Mouse (Mus musculus) ES-E14 (cell line): ENCODE measurements around the gene Tanc1. TPM values are rescaled to one million over a fixed set of nuclear protein-coding genes. Genes with fewer than 3 reads are reported as not detected.

Source experiments
- DNase-seq: peaks from one replicate; pipeline ENCODE4 v3.0.0-alpha.2; 2013; ENCODE audit warnings: low read depth, low spot score
- H3K27ac ChIP-seq: 2 replicates; pipeline ENCODE4 v1.5.1; 2012; ENCODE audit warnings: low read depth, mild to moderate bottlenecking, low read length, moderate library complexity, mixed read lengths; ENCODE audit not compliant: poor library complexity, insufficient read depth, severe bottlenecking
- H3K36me3 ChIP-seq: 2 replicates; pipeline ENCODE4 v1.6.1; 2012; ENCODE audit warnings: mild to moderate bottlenecking, low read length, moderate library complexity, mixed read lengths; ENCODE audit not compliant: control insufficient read depth, poor library complexity, insufficient read depth, severe bottlenecking
- H3K4me1 ChIP-seq, 2 experiments: fragments of 150-350 bp in 1 of 2; sonication (generic) in 1 of 2; 2 replicates each; pipeline ENCODE4 v1.6.1; 2012; ENCODE audit warnings: low read length in 2 of 2, mild to moderate bottlenecking in 1 of 2, mixed read lengths in 1 of 2; ENCODE audit not compliant: control insufficient read depth in 2 of 2, insufficient read depth in 2 of 2, poor library complexity in 1 of 2
- H3K4me3 ChIP-seq, 2 experiments: fragments of 150-350 bp in 1 of 2; sonication (generic) in 1 of 2; 2 replicates each; pipeline ENCODE4 v1.5.1; 2012; ENCODE audit warnings: low read length in 2 of 2, low read depth in 1 of 2, mild to moderate bottlenecking in 1 of 2, mixed read lengths in 1 of 2; ENCODE audit not compliant: insufficient read depth in 1 of 2, poor library complexity in 1 of 2, severe bottlenecking in 1 of 2
- H3K9ac ChIP-seq: 2 replicates; pipeline ENCODE4 v1.6.1; 2012; ENCODE audit warnings: low read depth, mild to moderate bottlenecking, low read length, mixed read lengths; ENCODE audit not compliant: poor library complexity, insufficient read depth, severe bottlenecking
- H3K9me3 ChIP-seq: fragments of 150-350 bp; sonication (generic); 2 replicates; pipeline ENCODE4 v1.6.1; 2012; ENCODE audit warnings: low read depth, mild to moderate bottlenecking, low read length; ENCODE audit not compliant: control insufficient read depth, insufficient read depth
- CHD2 ChIP-seq: IDR thresholded peaks from 2 replicates; pipeline ENCODE4 v1.6.1; 2014; ENCODE audit warnings: mild to moderate bottlenecking, low read depth, low read length, inconsistent platforms
- HCFC1 ChIP-seq: IDR thresholded peaks from 2 replicates; pipeline ENCODE4 v1.6.1; 2012; ENCODE audit warnings: low read length, inconsistent platforms, borderline replicate concordance; ENCODE audit not compliant: insufficient read depth
- MAFK ChIP-seq: IDR thresholded peaks from 2 replicates; pipeline ENCODE4 v1.6.1; 2014; ENCODE audit warnings: mild to moderate bottlenecking, low read depth, low read length, inconsistent platforms; ENCODE audit not compliant: insufficient read depth
- ZC3H11A ChIP-seq: IDR thresholded peaks from 2 replicates; pipeline ENCODE4 v1.6.1; 2012; ENCODE audit warnings: low read depth, mild to moderate bottlenecking, inconsistent platforms, low read length, borderline replicate concordance
- ZNF384 ChIP-seq: IDR thresholded peaks from 2 replicates; pipeline ENCODE4 v1.6.1; 2012; ENCODE audit warnings: low read depth, low read length, inconsistent platforms
- in situ Hi-C, 2 experiments: fragments of 600-800 bp; cut with MboI; formaldehyde crosslinking; loops; one replicate each; pipeline ENCODE4 v1.15.1; 2025; ENCODE audit warnings: low sequenced_read_pairs in 2 of 2, inconsistent platforms in 1 of 2; ENCODE audit not compliant: unreplicated experiment in 2 of 2
- total RNA-seq: library from RNA; depleted of rRNA; stranded (reverse); fragments of 300-350 nt; gene quantifications from 2 replicates; pipeline ENCODE4 v1.2.3, GENCODE M21; 2012

Gene Tanc1
- total RNA-seq, 1 experiment: 28.2 TPM

- Histone ChIP-seq H3K4me3 (no peak overlapping the region), H3K36me3 (no peaks in the 10 kb centered on the region; the same call in 1 of the 2 replicates), H3K27ac (peak overlapping the region; percentile 31; the same call in 1 of the 2 replicates), H3K4me1 (peaks cover 14 to 65% of the 10 kb centered on the region in 2 experiments), H3K9ac (no peak overlapping the region), H3K9me3 (no peaks in the 10 kb centered on the region)
- DNase-seq: no peak
- in situ Hi-C loops: no loop called here
- TF ChIP-seq HCFC1: no peak
- no peak for TF ChIP-seq MAFK
- TF ChIP-seq ZNF384: no peak
- TF ChIP-seq CHD2: no peak
- TF ChIP-seq ZC3H11A: no peak
These were observed 64.2 kb downstream of the Tanc1 start for GRCm38 (mm10) chr2:59676041-59676440.

- Histone ChIP-seq H3K27ac (peak overlapping the region; percentile 1; the same call in 1 of the 2 replicates), H3K9ac (no peak overlapping the region), H3K36me3 (no peaks in the 10 kb centered on the region; the same call in 1 of the 2 replicates), H3K4me1 (peaks cover 11 to 65% of the 10 kb centered on the region in 2 experiments), H3K4me3 (no peak overlapping the region), H3K9me3 (no peaks in the 10 kb centered on the region)
- no peak for DNase-seq
- no peak for TF ChIP-seq HCFC1
- TF ChIP-seq ZNF384: no peak
- no peak for TF ChIP-seq MAFK
- TF ChIP-seq CHD2: no peak
- no peak for TF ChIP-seq ZC3H11A
- in situ Hi-C loops: no loop called here
These were observed 64.6 kb downstream of the Tanc1 start for GRCm38 (mm10) chr2:59676442-59676841.

- peaks cover 9 to 49% of the 10 kb centered on the region in 2 experiments for H3K4me1 ChIP-seq
- in situ Hi-C loops: no loop called here
These were observed 67.7 kb downstream of the Tanc1 start for GRCm38 (mm10) chr2:59679424-59680020.

GRCm38 (mm10) chr2:59680736-59681135 is 68.9 kb downstream of the Tanc1 start:
- in situ Hi-C loops: no loop called here
- Histone ChIP-seq H3K9me3 (no peaks in the 10 kb centered on the region), H3K9ac (no peak overlapping the region), H3K4me1 (peaks cover 14 to 50% of the 10 kb centered on the region in 2 experiments), H3K27ac (no peak overlapping the region), H3K4me3 (no peak overlapping the region), H3K36me3 (peaks cover 2% of the 10 kb centered on the region; the same call in 1 of the 2 replicates)
- TF ChIP-seq CHD2: no peak
- no peak for TF ChIP-seq HCFC1
- no peak for TF ChIP-seq ZNF384
- no peak for TF ChIP-seq MAFK
- TF ChIP-seq ZC3H11A: no peak
- no peak for DNase-seq

More at GRCm38 (mm10) chr2:59679424-59680020, 67.7 kb downstream of the Tanc1 start:
- Histone ChIP-seq H3K36me3 (peaks cover 2% of the 10 kb centered on the region; the same call in 1 of the 2 replicates), H3K9me3 (no peaks in the 10 kb centered on the region), H3K9ac (no peak overlapping the region), H3K4me3 (no peak overlapping the region), H3K27ac (no peak overlapping the region)
- TF ChIP-seq ZNF384: no peak
- no peak for TF ChIP-seq ZC3H11A
- no peak for TF ChIP-seq CHD2
- TF ChIP-seq MAFK: no peak
- TF ChIP-seq HCFC1: no peak
- DNase-seq: no peak

- Histone ChIP-seq H3K9ac (no peak overlapping the region), H3K36me3 (peaks cover 2% of the 10 kb centered on the region; the same call in 1 of the 2 replicates), H3K27ac (no peak overlapping the region), H3K4me1 (peaks cover 14 to 50% of the 10 kb centered on the region in 2 experiments), H3K9me3 (no peaks in the 10 kb centered on the region), H3K4me3 (no peak overlapping the region)
- DNase-seq: no peak
- in situ Hi-C loops: no loop called here
- TF ChIP-seq HCFC1 (no peak), MAFK (no peak), CHD2 (no peak), ZC3H11A (no peak)
These were observed 69.3 kb downstream of the Tanc1 start for GRCm38 (mm10) chr2:59681181-59681580.
